Mouse (Mus musculus) kidney, postnatal 10 days (tissue): ENCODE results near the gene Ercc5.
A peak's percentile ranks its signal among the peaks of the same experiment; 100 is the strongest.

ENCODE experiments used
- DNase-seq: peaks from one replicate; pipeline ENCODE4 v3.0.0; 2021; ENCODE audit warnings: mixed read lengths

Gene Ercc5

GRCm38 (mm10) chr1:44147563-44148381, at the start of gene Ercc5:
Ercc5 (plus strand) TSS chr1:44147744.
- DNase-seq: peak; percentile 89

GRCm38 (mm10) chr1:44101448-44102225, 45.9 kb upstream of the Ercc5 start:
- peak; percentile 47 for DNase-seq

DNA sequence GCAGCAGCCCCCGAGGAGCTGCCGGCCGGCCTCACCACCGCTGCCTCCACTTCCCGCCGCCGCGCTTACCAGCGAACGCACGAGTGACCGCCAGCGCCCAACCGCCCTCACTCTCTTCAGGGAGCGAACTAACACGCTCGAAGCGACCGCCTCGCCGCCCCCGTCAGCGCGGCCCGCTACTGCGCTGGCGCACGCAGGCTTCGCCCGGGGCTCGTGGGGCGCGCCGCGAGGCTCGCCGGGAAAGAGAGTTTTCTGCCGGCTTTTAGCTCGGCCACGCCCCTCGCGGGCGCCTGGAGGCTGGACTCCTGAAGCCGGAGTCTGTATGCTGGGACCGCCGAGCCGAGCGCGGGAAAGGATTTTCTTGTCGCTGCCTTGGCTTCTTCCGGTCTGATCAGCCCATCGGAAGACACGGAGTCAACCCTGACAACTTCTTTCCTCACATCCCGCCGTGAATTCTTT, 45.3 kb upstream of the Ercc5 start, which contains the start of gene Tex30:
Gene Tex30, minus strand, starts transcription at position 183 of the 459 bp plus-strand sequence.
- peak; percentile 97 for DNase-seq

GRCm38 (mm10) chr1:44102939-44103338, 44.6 kb upstream of the Ercc5 start:
- no peak for DNase-seq

DNA sequence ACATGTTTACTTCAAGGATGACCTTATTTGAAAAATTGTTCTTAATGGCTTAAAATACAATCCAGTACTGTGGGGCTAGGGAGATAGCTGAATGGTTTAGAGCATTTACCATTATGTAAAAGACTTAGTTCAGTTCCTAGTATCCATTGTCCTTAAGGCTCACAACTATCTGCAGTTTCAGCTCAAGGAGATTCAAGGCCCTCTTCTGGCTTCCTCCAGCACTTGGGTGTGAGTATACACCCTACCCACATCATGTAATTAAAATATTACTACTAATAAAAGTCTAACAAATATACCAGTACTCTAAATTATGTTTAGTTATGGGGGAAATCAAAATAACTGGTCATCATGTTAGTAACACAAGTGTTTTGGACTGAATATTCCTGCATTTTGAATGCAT, 30.0 kb upstream of the Ercc5 start:
- no peak for DNase-seq

DNA sequence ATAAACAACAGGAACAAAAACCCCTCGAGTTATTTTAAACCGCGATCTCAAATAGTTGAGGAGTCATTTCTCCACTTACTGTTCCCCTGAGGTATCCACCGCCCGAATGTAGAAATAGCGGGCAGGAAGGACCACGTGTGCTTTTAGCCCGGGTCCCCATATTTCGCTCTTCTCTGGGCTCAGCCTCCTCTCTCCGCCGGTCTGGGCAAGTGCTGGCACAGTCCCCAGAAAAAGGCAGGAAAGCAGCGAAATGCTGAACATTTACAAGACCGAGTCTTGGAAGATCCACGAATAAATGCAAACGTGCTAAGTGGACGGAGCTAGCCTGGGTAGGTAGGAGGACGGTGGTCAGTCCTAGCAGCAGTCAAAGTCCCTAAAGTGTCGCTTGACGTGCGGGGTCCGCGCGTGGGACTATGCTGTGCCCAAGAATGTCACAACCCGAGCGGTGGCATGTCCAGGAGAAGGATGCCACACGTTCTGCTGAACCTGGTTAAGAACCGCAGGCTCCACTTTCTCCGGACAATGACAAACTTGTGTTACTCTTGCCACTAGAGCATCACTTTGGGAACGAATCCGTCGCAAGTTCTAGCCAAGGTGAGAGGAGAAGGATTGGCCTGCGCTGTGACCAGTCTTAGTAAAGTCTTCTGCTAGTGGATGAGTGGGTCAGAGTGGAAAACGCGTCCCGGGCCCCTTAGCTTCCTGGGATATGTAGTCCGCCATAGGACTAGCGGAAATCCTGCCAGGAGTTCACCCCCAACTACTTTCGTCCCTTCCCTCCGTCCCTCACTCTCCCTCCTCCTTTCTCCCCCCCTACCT, 29.1 kb upstream of the Ercc5 start, which contains the start of the genes Kdelc1 and Bivm:
Gene Kdelc1, minus strand, starts transcription at position 570 of the 816 bp plus-strand sequence.
Gene Bivm, plus strand, starts transcription at position 719 of the 816 bp plus-strand sequence.
- peak; percentile 93 for DNase-seq

- DNase-seq: peak; percentile 91
Observed at GRCm38 (mm10) chr1:44119201-44120073, 28.1 kb upstream of the Ercc5 start.

- no peak for DNase-seq
Observed at GRCm38 (mm10) chr1:44120074-44120406, 27.5 kb upstream of the Ercc5 start.

DNA sequence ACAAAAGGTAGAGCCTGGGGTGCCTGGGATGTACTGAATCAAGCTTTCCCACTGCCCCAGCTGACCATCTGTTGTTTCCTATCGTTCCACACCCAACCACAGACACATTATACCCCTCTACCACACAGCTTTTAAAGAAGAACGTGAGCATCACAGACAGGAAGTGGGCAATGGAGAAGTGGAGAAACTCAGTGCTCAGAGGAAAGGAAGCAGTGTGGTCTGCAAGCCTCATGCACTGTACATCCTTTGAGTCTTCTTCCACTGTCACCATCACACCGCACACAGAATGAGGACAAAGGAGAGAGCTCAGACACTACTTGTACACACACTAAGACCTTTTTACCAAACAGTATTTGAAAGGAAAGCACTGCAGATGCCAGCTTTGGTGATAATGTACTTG, 25.3 kb upstream of the Ercc5 start:
- DNase-seq: no peak

GRCm38 (mm10) chr1:44125590-44125989, 22.0 kb upstream of the Ercc5 start:
- no peak for DNase-seq

DNA sequence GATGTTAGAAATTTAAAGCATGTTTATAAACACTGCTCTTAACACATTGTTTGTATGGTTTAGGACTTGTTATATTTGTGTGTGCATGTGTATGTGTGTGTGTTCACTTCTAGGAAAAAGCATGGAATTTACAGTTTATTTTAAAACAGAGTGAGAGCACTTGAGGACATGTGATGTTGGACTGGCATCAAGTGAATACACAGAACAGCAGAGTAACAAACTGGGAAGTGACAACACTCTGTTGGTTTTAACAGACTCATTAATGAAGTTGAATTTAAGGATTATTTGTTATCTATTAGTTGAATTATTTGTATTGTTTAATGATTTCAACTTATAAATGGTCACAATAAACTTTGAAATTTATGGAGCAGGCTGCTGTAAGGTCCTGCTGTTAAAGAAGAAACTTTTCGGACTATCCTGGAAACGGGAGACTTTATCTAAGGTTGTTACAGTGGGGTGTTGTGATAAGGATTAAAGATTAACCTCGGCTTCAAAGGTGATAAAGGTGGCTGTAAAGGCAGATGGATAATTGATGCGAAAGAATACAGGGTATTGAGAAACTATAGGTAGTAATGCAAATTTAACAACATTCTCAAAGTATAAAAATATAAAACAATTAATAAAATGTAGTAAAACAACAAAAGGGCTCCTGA, 17.5 kb upstream of the Ercc5 start:
- no peak for DNase-seq

GRCm38 (mm10) chr1:44140232-44140631, 7.3 kb upstream of the Ercc5 start:
- DNase-seq: no peak

- no peak for DNase-seq
Observed at GRCm38 (mm10) chr1:44142747-44143146, 4.8 kb upstream of the Ercc5 start.

DNA sequence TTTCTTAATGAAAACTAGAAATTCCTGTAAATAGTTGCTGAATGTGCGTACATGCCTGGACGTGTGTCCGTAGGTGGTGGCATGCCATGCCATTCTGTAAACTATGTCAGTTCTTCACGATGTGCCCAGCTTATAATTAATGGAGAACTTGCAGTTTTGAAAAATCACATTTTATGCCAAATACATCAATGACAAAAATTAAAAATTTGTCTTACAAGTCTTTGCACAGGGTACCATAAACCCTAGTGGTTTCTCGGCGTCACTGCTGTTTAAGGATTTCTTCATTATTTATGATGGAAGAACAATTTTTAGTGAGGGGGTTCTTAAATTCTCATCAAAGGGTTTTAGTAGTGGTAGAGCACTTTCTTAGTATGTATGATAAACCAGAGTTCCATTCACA, 1.2 kb downstream of the Ercc5 start:
- no peak for DNase-seq

GRCm38 (mm10) chr1:44155287-44155686, 7.7 kb downstream of the Ercc5 start:
- DNase-seq: peak; percentile 15

DNA sequence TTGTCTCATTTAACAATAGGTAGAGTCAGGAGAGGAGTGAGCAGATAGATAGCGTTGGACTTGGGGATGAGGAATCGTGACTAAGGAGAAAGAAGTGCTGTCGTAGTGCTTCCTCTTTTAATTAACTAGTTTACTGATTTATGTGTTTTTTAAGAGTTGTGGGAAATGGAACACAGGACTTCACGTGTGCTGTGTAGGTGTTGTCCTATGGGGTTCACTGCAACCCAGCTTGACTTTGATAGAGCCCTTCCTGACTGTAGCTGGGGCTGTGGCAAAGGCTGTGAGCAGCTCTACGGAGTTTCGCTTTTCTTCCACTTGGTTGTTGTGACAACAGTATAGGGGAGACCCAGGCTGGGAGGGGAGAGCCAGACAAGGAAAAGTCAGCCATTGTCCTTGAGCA, 10.8 kb downstream of the Ercc5 start:
- no peak for DNase-seq

DNA sequence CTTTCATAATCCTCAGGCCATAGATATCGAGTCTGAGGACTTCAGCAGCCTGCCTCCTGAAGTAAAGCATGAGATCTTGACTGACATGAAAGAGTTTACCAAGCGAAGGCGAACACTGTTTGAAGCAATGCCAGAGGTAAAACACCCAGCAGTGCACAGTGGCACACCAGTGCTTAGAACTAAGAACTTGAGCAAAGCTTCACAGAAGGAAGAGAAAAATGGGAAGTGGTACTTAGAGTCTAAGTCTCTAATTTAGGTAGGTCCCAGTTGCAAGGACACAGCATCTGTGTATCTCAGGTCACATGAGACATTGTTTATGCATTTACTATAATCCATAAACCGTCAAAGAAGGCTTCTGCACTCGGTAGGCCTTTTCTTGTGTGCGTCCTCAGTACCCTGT, 14.3 kb downstream of the Ercc5 start:
- no peak for DNase-seq

GRCm38 (mm10) chr1:44162389-44162788, 14.8 kb downstream of the Ercc5 start:
- no peak for DNase-seq

DNA sequence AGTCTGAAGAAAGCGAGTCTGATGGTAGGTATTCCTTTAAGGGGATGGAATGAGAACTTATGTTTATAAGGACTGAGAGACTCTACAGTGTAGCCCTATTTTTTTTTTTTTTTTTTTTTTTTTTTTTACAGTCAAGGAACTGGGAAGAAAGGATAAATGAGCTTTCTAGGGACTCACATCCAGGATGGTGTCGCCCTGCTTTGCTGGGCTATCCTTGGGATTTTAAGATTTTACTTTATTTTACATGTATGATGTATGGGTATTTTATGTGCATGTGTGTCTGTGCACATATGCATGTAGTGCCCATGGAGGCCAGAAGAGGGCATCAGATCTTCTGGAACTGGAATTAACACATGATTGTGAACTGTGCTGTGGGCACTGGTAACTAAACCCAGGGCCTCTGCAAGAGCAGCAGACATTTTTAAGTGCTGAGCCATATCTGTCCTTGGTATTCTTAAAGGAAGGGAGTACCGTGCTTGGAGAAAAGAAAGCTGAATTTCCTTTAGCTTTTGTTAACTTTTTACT, 20.4 kb downstream of the Ercc5 start:
- no peak for DNase-seq

- no peak for DNase-seq
Observed at GRCm38 (mm10) chr1:44172656-44173055, 25.1 kb downstream of the Ercc5 start.

DNA sequence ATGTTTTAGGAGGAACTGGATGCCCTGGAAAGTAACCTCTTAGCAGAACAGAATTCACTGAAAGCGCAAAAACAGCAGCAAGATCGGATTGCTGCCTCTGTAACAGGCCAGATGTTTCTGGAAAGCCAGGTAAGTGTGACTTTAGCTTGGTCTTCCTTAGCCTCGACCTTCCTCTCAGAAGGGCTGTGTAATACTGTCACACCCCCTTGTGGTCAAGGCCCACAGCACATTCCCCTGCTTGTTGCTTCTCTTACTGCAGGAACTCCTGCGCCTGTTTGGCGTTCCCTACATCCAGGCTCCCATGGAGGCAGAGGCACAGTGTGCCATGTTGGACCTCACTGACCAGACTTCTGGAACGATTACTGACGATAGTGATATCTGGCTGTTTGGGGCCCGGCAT, 26.4 kb downstream of the Ercc5 start:
- peak; percentile 14 for DNase-seq
